Mouse (Mus musculus) CH12.LX (cell line): Measurements from ENCODE around the gene Wdr77. TPM values are rescaled to one million over a fixed set of nuclear protein-coding genes. Genes with fewer than 3 reads are reported as not detected.
"Not testable (repeated sequence)": the region's sequence is repeated elsewhere in the genome, so short reads cannot be mapped to it uniquely, and the experiment has no call there.

Source experiments
- DNase-seq: peaks from one replicate; pipeline ENCODE4 v3.0.0-alpha.2; 2013; ENCODE audit errors: extremely low read depth
- H3K27ac ChIP-seq: 2 replicates; pipeline ENCODE4 v1.5.1; 2012; ENCODE audit warnings: low read depth, mild to moderate bottlenecking, control low read depth, moderate library complexity; ENCODE audit not compliant: insufficient read depth
- H3K27me3 ChIP-seq: replicated peaks from 2 replicates; pipeline ENCODE3; 2012; ENCODE audit warnings: inconsistent platforms
- H3K36me3 ChIP-seq, 2 experiments: replicated peaks in 1 of 2; 2 replicates each; pipeline versions ENCODE3 to v1.6.1; 2012; ENCODE audit warnings: inconsistent platforms in 1 of 2, low read length in 1 of 2, mild to moderate bottlenecking in 1 of 2, mixed read lengths in 1 of 2, moderate library complexity in 1 of 2; ENCODE audit not compliant: control insufficient read depth in 1 of 2, insufficient read depth in 1 of 2
- H3K4me1 ChIP-seq, 2 experiments: 2 replicates each; pipeline ENCODE4 v1.6.1; 2012; ENCODE audit warnings: inconsistent platforms in 1 of 2, moderate library complexity in 1 of 2; ENCODE audit not compliant: insufficient read depth in 2 of 2, control insufficient read depth in 1 of 2
- H3K4me2 ChIP-seq: 2 replicates; pipeline ENCODE4 v1.6.1; 2012; ENCODE audit warnings: low read depth, mild to moderate bottlenecking, control low read depth; ENCODE audit not compliant: poor library complexity, insufficient read depth, severe bottlenecking
- H3K4me3 ChIP-seq, 3 experiments: fragments of 150-350 bp in 1 of 3; sonication (generic) in 1 of 3; replicated peaks in 1 of 3; 2 replicates each; pipeline versions ENCODE3 to v1.5.1; 2011 to 2012; ENCODE audit warnings: low read depth in 2 of 3, low read length in 2 of 3, mild to moderate bottlenecking in 2 of 3, moderate library complexity in 2 of 3, control low read depth in 1 of 3, improper control_type of control experiment in 1 of 3, inconsistent platforms in 1 of 3, mixed read lengths in 1 of 3; ENCODE audit not compliant: poor library complexity in 1 of 3
- H3K79me2 ChIP-seq: replicated peaks from 2 replicates; pipeline ENCODE4 v1.6.1; 2012; ENCODE audit warnings: mild to moderate bottlenecking, moderate library complexity; ENCODE audit not compliant: control insufficient read depth, poor library complexity, insufficient read depth, severe bottlenecking; ENCODE audit errors: extremely low read depth
- H3K9ac ChIP-seq: 2 replicates; pipeline ENCODE4 v1.6.1; 2012; ENCODE audit warnings: low read depth, mild to moderate bottlenecking, control low read depth, moderate library complexity; ENCODE audit not compliant: insufficient read depth
- H3K9me3 ChIP-seq: replicated peaks from 2 replicates; pipeline ENCODE3; 2012; ENCODE audit warnings: low read length, inconsistent platforms, mixed read lengths
- BHLHE40 ChIP-seq: IDR thresholded peaks from 2 replicates; pipeline ENCODE4 v1.6.1; 2011; ENCODE audit warnings: mild to moderate bottlenecking, low read depth, low read length, improper control_type of control experiment
- CHD1 ChIP-seq: IDR thresholded peaks from 2 replicates; pipeline ENCODE4 v1.6.1; 2012; ENCODE audit warnings: low read depth, low read length, improper control_type of control experiment, inconsistent platforms
- CHD2 ChIP-seq: IDR thresholded peaks from 2 replicates; pipeline ENCODE4 v1.6.1; 2011; ENCODE audit warnings: low read length, improper control_type of control experiment
- CTCF ChIP-seq, 2 experiments: IDR thresholded peaks in 1 of 2; conservative IDR thresholded peaks in 1 of 2; 2 replicates each; pipeline ENCODE4 v1.5.1; 2011 to 2012; ENCODE audit warnings: low read depth in 2 of 2, low read length in 2 of 2, improper control_type of control experiment in 1 of 2, inconsistent platforms in 1 of 2, mild to moderate bottlenecking in 1 of 2, moderate library complexity in 1 of 2
- ELF1 ChIP-seq: IDR thresholded peaks from 2 replicates; pipeline ENCODE4 v1.6.1; 2014; ENCODE audit warnings: low read depth, mild to moderate bottlenecking, inconsistent platforms, low read length, improper control_type of control experiment
- EP300 ChIP-seq: IDR thresholded peaks from 2 replicates; pipeline ENCODE4 v1.6.1; 2011; ENCODE audit warnings: low read length, improper control_type of control experiment
- ETS1 ChIP-seq: conservative IDR thresholded peaks from 2 replicates; pipeline ENCODE4 v1.6.1; 2012; ENCODE audit warnings: low read depth, mild to moderate bottlenecking, inconsistent platforms, low read length, improper control_type of control experiment, moderate library complexity
- GABPA ChIP-seq: IDR thresholded peaks from 2 replicates; pipeline ENCODE4 v1.6.1; 2012; ENCODE audit warnings: low read depth, low read length, improper control_type of control experiment, inconsistent platforms; ENCODE audit not compliant: insufficient replicate concordance
- HCFC1 ChIP-seq: IDR thresholded peaks from 2 replicates; pipeline ENCODE4 v1.6.1; 2012; ENCODE audit warnings: low read depth, mild to moderate bottlenecking, inconsistent platforms, low read length, improper control_type of control experiment
- IRF4 ChIP-seq: IDR thresholded peaks from 2 replicates; pipeline ENCODE4 v1.6.1; 2014; ENCODE audit warnings: low read depth, mild to moderate bottlenecking, inconsistent platforms, low read length, improper control_type of control experiment
- JUND ChIP-seq: conservative IDR thresholded peaks from 2 replicates; pipeline ENCODE4 v1.6.1; 2011; ENCODE audit warnings: low read depth, low read length, improper control_type of control experiment
- KAT2A ChIP-seq: IDR thresholded peaks from 2 replicates; pipeline ENCODE4 v1.6.1; 2012; ENCODE audit warnings: low read length, improper control_type of control experiment, inconsistent platforms; ENCODE audit not compliant: insufficient replicate concordance
- MEF2A ChIP-seq: IDR thresholded peaks from 2 replicates; pipeline ENCODE4 v1.6.1; 2014; ENCODE audit warnings: low read depth, mild to moderate bottlenecking, inconsistent platforms, low read length, improper control_type of control experiment, borderline replicate concordance
- MXI1 ChIP-seq: IDR thresholded peaks from 2 replicates; pipeline ENCODE4 v1.6.1; 2011; ENCODE audit warnings: mild to moderate bottlenecking, low read depth, low read length, improper control_type of control experiment
- MYC ChIP-seq: IDR thresholded peaks from 2 replicates; pipeline ENCODE4 v1.6.1; 2011; ENCODE audit warnings: low read depth, mild to moderate bottlenecking, improper control_type of control experiment, low read length
- NELFE ChIP-seq: IDR thresholded peaks from 2 replicates; pipeline ENCODE4 v1.6.1; 2011; ENCODE audit warnings: low read depth, low read length, improper control_type of control experiment
- NRF1 ChIP-seq: IDR thresholded peaks from 2 replicates; pipeline ENCODE4 v1.6.1; 2014; ENCODE audit warnings: low read depth, mild to moderate bottlenecking, inconsistent platforms, low read length, improper control_type of control experiment, moderate library complexity
- PAX5 ChIP-seq: IDR thresholded peaks from 2 replicates; pipeline ENCODE4 v1.6.1; 2012; ENCODE audit warnings: low read length, inconsistent platforms, mixed read lengths
- RAD21 ChIP-seq: IDR thresholded peaks from 2 replicates; pipeline ENCODE4 v1.6.1; 2011; ENCODE audit warnings: low read depth, mild to moderate bottlenecking, low read length, improper control_type of control experiment, moderate library complexity
- RCOR1 ChIP-seq: conservative IDR thresholded peaks from 2 replicates; pipeline ENCODE4 v1.6.1; 2012; ENCODE audit warnings: low read depth, mild to moderate bottlenecking, inconsistent platforms, low read length, improper control_type of control experiment
- SIN3A ChIP-seq: IDR thresholded peaks from 2 replicates; pipeline ENCODE4 v1.6.1; 2012; ENCODE audit warnings: low read length, improper control_type of control experiment, inconsistent platforms
- SMC3 ChIP-seq: IDR thresholded peaks from 2 replicates; pipeline ENCODE4 v1.6.1; 2011; ENCODE audit warnings: low read depth, low read length, improper control_type of control experiment
- UBTF ChIP-seq: IDR thresholded peaks from 2 replicates; pipeline ENCODE4 v1.6.1; 2012; ENCODE audit warnings: low read depth, mild to moderate bottlenecking, inconsistent platforms, low read length, improper control_type of control experiment, moderate library complexity
- USF2 ChIP-seq: conservative IDR thresholded peaks from 2 replicates; pipeline ENCODE4 v1.6.1; 2011; ENCODE audit warnings: low read depth, low read length, improper control_type of control experiment
- ZKSCAN1 ChIP-seq: IDR thresholded peaks from 2 replicates; pipeline ENCODE4 v1.6.1; 2012; ENCODE audit warnings: low read depth, inconsistent platforms, low read length, improper control_type of control experiment, borderline replicate concordance
- dilution Hi-C: fragments of 300-500 bp; cut with MboI; formaldehyde crosslinking; loops from 2 replicates; pipeline ENCODE4 v1.14.3; 2020; ENCODE audit warnings: low sequenced_read_pairs; ENCODE audit not compliant: extremely low pct_unique_long_range_greater_than_20kb, extremely low pct_ligation_motif_present
- in situ Hi-C: fragments of 300-500 bp; cut with MboI; formaldehyde crosslinking; loops from 3 replicates; pipeline ENCODE4 v1.14.3; 2019; ENCODE audit warnings: low sequenced_read_pairs, low pct_ligation_motif_present, low pct_unique_long_range_greater_than_20kb, mixed read lengths
- polyA plus RNA-seq: library from polyadenylated mRNA; unstranded; fragments of >175 nt; gene quantifications from 2 replicates; pipeline ENCODE4 v1.2.1, GENCODE M21; 2012; ENCODE audit warnings: low read depth; ENCODE audit not compliant: insufficient read length
- total RNA-seq, 2 experiments: library from RNA; depleted of rRNA; stranded (reverse); fragments of 300-350 nt in 1 of 2; fragments of >200 nt in 1 of 2; gene quantifications; 2 replicates each; pipeline ENCODE4 v1.2.3; 2012 to 2014

Wdr77 gene
- total and polyA plus RNA-seq, 3 experiments, result 87.4 to 235 (median 91.2) TPM

DNA sequence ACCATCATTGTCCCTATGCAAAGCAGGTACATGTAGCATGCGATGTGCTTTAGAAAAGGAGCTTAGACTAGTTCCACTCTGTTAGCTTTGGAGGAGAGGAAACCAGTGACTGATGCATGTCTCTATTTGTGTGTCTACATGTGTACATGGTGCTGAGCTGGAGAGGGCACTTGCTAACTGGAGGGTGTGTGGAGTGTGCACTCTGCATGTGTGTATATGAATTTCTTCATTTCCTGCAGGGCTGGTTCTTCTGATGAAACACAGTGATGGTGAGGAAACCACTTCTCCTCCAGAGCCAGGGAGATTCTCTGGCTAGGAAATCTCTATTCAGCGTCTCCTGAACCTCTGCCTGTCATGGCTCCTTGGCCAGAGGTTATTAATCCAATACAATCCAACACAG is 15.0 kb downstream of the Wdr77 start:
- Histone ChIP-seq H3K79me2 (no peaks in the 10 kb centered on the region), H3K4me2 (no peak overlapping the region), H3K9me3 (no peaks in the 10 kb centered on the region), H3K36me3 (peaks cover 8 to 47% of the 10 kb centered on the region in 2 experiments), H3K27ac (no peak overlapping the region), H3K9ac (no peak overlapping the region), H3K4me1 (peaks cover 0 to 9% of the 10 kb centered on the region in 2 experiments; a peak in 1 of 4 replicates), H3K4me3 (no peak overlapping the region), H3K27me3 (no peaks in the 10 kb centered on the region)
- no peak for TF ChIP-seq JUND
- no peak for TF ChIP-seq CHD1
- TF ChIP-seq PAX5, result no peak
- TF ChIP-seq MYC, result no peak
- TF ChIP-seq EP300, result no peak
- no peak for TF ChIP-seq ETS1
- no peak for TF ChIP-seq NRF1
- no peak for TF ChIP-seq ZKSCAN1
- no peak for TF ChIP-seq USF2
- TF ChIP-seq CTCF (conservative IDR thresholded peaks at IDR 0.05 in 1 of 2, IDR thresholded peaks at IDR 0.05 in 1 of 2; ENCODE audit: low read depth in 2 of 2, low read length in 2 of 2), result no peak
- TF ChIP-seq GABPA, result no peak
- TF ChIP-seq UBTF, result no peak
- no peak for TF ChIP-seq MXI1
- DNase-seq, result no peak
- dilution Hi-C loops (no loop called here), in situ Hi-C loops (no loop called here)

GRCm38 (mm10) chr3:105989611-105990010 is 30.4 kb downstream of the Wdr77 start:
- not testable (repeated sequence) for H3K4me2 ChIP-seq, H3K9ac ChIP-seq

DNA sequence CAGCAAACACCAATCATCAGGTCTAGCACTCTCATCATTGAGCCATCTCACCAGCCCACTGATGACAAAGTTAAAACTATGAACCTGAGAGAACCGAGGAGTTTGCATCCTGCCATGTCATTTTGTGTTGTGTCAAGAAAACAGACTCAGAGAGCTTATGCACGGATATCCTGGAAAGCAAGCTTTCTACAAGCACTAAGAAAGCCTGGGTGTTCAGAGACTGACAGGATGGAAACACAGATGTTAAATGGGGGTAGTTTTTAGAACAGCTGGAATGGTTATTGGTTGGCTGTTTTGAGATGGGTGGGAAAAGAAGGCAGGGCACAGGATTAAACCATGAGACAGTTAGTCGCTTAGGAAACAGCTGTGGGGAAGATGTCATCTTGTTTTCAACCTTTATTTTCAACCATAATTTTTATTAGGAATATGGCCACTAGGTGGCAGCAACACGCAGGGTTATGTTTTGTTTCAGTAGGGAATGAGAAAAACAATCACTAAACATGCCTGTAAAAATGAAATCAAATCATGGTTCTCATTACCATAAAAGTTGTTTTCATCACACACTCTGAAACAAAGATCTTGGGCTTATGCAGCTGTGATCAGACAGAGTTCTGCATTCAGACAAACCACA is 32.6 kb downstream of the Wdr77 start:
- in situ Hi-C loops, result loop anchor here (5.0 to 10.0 kb wide), 2 partner anchors 73 to 461 kb away; no protein-coding TSS in a partner anchor
- Histone ChIP-seq H3K79me2 (no peaks in the 10 kb centered on the region), H3K4me1 (peaks cover 2 to 38% of the 10 kb centered on the region in 2 experiments; a peak in 3 of 4 replicates), H3K9ac (no peak overlapping the region; the same call in 1 of the 2 replicates), H3K27ac (no peak overlapping the region), H3K27me3 (no peaks in the 10 kb centered on the region), H3K9me3 (no peaks in the 10 kb centered on the region), H3K4me3 (no peak overlapping the region), H3K36me3 (no peaks in the 10 kb centered on the region), H3K4me2 (peak overlapping the region; percentile 29; the same call in 1 of the 2 replicates)
- dilution Hi-C loops, result no loop called here
- peak; percentile 64 for DNase-seq
- TF ChIP-seq HCFC1 (no peak), KAT2A (no peak), CTCF (conservative IDR thresholded peaks at IDR 0.05 in 1 of 2, IDR thresholded peaks at IDR 0.05 in 1 of 2; ENCODE audit: low read depth in 2 of 2, low read length in 2 of 2) (peak; percentile 43 to 82), RAD21 (peak; percentile 95), CHD2 (no peak), ELF1 (no peak), NRF1 (no peak), BHLHE40 (no peak), IRF4 (peak; percentile 30; the same call in 1 of the 2 replicates), MEF2A (no peak), ZKSCAN1 (no peak), PAX5 (no peak), SIN3A (no peak; the same call in 1 of the 2 replicates), NELFE (no peak), SMC3 (peak; percentile 82), RCOR1 (no peak), USF2 (no peak)

More at GRCm38 (mm10) chr3:105989611-105990010, 30.4 kb downstream of the Wdr77 start:
- H3K27ac ChIP-seq, DNase-seq, dilution Hi-C loops, H3K36me3 ChIP-seq, H3K27me3 ChIP-seq, H3K4me3 ChIP-seq, H3K79me2 ChIP-seq, H3K9me3 ChIP-seq: not testable (repeated sequence)
- peaks cover 2 to 28% of the 10 kb centered on the region in 2 experiments; a peak in 3 of 4 replicates for H3K4me1 ChIP-seq
- in situ Hi-C loops, result loop anchor here (5.0 to 10.0 kb wide), 2 partner anchors 75 to 463 kb away; no protein-coding TSS in a partner anchor
